Mouse (Mus musculus) A20 (cell line): ENCODE measurements around the gene Palld.

ENCODE experiments used
- DNase-seq: peaks from one replicate; pipeline ENCODE4 v3.0.0-alpha.2; 2011; ENCODE audit warnings: low read depth, low spot score

Palld gene

DNA sequence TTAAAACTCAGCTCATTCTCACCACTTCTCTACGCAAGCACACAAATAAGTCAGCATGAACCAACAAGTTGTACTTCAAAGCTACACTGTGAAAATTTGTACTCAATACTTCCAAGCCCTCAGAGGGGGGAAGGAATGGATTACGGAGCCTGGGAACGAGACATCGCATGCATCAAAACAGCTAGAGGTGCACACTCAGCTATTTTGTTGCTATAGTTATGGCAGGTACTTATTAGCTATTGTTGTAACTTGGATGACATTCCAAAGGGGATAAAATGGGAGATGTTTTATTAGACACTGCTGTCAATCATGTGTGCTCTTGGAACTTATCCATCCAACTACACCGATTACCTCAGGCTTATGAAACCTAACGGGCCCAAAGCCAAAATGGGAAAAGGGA lies 171.8 kb downstream of the Palld start:
- no peak for DNase-seq

DNA sequence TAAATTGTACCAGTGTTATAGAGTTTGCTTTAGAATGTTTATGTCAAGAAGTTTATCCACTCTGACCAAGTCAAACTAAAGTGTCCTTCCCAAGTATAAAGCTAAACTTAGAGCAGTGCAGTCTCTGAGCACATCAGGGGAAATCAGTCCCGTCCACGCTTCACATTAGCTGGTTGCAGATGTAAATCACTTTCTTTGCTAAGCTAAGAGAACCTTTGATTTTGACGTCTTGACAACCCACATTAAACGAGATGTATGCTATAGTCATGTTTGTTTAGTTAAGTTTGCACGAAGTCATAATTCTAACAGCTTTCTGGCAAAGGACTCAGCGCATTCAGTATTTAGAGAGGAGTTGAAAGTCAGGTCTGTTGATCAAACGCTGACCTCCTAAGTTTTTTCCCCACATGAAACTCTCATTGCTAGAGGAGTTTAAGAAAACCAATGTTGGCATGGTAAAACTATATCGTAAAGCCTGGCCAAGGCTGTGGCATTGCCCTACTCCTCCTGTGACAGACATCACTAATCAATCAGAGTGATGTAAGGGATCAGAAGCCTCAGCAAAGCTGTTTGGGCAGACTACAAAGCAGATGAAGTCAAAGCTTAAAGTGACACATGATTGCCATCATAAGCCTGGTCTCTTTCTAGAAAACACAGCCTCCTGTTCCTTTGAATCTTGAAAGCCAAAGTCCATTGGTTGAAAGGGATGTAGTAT lies 177.0 kb downstream of the Palld start:
- DNase-seq, result no peak

GRCm38 (mm10) chr8:61722226-61722625 lies 180.3 kb downstream of the Palld start:
- no peak for DNase-seq

DNA sequence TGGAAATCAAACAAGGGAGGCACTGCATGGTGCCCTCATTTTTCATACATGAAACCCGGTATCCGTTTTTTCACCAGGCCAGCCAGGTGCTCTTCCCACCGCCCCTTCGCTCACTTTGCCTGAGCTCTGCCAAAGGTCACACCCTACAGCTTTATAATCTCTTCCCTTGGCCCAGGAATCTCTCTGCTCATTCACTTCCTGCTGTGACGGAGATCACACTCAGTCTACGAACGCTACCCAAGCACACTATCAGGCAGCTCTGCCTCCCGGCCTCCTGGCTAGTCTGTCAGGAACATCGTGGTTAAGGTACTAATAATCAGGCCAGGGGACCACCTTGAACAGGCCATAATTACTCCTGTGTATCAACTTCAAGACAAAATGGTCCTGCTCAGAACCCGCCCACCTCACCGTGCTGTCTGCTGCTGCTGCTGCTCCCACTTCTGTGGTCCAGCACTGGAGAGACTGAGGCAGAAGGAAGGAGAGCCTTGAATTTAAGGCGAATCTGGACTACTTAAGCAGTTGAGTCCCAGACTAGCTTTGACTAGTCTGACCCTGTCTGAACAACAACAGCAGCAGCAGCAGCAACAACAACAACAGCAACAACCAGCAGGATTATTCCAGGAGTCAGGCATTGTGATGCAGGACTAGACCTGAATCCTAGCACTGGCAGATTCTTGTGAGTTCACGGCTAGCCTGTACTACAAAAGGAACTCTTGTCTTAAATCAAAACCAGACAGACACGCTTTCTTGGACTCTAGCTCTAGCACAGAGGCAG lies 187.0 kb downstream of the Palld start:
- DNase-seq, result no peak

- no peak for DNase-seq
These were observed 188.1 kb downstream of the Palld start for GRCm38 (mm10) chr8:61714293-61714831.

DNA sequence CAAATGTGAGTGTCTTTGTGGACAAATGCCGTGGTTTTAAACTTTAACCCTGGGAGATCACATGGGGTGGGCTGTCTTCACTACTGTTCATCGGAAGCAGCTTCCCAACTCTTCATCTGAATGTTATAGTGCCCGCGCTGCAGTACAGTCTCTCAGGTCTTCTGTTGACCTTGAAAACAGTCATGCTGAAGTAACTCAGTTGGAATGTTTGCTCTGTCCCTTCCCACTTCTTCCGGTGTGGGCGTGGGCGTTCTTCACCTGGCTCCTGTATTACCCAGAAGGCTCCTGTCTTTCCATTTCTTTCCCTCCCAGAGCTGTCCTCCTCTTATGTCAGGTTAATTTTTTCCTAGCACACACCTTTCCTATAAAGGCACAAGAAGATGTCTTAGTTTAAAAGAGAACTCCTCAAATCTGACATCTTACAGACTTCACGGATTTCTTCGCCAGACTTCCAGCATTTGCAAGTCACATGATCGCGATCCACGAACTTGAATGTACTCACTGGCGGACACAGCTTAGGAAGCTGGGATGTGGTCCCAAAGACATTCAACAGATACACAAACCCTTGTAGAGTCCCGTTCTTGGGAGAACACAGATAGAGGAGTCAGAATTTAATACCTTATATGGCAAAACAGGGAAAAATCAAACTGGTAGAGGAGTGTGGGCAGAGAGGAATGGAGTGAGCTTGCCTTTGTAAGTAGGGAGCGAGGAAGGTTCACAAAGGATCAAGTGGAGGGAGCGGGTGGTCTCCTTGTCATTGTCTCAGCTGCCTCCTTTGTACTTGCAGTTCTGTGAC lies 189.1 kb downstream of the Palld start:
- no peak for DNase-seq

GRCm38 (mm10) chr8:61712426-61712825 lies 190.1 kb downstream of the Palld start:
- DNase-seq, result no peak

DNA sequence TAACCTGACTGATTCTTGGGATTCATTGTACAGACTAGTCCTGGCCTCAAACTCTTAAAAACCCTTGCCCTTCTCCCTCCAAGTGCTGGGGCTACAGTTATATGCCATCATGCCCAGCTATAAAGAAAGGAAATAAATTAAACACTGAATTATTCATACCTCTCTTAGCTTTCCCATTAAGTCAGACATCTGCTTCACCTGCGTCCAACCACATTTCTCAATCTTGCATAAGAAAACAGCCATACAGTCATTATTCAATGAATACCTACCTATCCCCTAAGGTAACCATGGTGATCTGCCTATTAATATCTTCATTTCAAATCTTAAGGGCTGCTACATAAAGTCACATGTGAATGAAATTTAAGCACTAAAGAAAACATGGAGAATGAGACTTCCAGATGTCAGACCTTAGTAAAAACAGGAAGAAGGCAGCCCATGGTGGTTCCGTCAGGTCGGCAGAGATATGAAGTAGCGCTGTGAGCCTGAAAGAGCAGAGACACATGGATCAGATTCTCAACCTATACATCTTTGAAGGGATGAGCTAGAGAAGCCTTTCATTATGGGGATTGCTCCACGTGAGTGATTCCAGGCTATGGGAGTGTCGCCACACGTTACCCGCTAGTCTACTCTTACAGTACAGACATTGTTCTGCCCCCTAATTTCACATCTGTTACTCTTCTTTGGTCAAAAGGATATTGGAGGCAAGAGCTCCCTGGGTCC lies 193.7 kb downstream of the Palld start:
- DNase-seq, result no peak

DNA sequence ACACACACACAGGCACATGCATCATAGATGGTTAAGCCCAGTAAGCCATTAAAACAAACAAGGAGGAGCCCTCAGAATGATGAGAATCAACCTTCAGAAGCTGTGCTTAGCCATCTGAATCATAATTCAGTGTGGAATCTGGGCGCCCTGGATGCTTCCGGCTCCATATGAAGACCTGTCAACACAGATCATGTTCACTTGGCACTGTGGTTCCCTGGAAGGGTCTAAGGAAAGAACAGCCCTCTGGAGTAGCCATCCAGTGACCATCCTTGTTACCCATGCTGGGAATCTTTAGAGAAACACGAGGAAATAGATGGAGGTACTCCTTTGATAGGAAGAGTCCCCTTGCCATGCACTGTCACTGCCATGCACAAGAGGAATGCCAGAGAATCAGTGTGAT lies 197.0 kb downstream of the Palld start:
- DNase-seq, result no peak

DNA sequence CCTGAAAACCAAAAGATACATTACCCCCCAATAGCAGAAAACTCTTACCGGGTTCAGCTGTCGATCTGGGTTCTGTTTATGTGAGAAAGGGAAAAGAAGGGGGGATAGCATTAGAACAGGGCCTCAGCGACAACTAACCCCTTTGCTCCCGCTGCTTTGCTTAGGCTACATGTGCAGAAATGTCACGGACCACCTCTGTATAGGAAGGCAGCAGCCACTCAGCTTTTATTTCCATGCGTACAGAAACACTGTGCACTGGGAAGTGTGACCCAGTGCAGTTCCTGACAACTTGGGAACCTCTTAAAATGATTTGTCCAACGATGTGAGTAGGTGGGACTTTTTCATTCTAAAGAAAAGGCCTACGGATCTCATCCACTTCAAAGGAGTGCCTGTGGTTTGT lies 200.4 kb downstream of the Palld start:
- no peak for DNase-seq

GRCm38 (mm10) chr8:61700932-61701681 lies 201.4 kb downstream of the Palld start:
- no peak for DNase-seq

- DNase-seq, result peak; percentile 47
These were observed 202.2 kb downstream of the Palld start for GRCm38 (mm10) chr8:61700298-61700697.

DNA sequence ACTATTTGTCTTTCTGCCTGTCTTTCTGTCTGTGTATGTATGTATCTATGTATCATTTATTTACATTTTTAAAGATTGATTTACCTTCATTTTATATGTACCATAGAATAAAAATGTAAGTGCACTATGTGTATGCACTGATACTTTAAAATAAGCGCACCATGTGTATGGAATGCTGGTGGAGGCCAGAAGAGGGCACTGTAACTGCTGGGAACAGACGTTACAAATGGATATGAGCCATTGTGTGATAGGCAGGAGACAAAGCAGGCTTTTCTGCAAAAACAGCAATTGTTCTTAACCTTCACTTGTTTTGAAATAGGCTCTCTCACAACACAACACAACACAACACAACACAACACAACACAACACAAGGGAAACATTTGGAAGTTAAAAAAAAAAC lies 203.5 kb downstream of the Palld start:
- peak; percentile 20 for DNase-seq

DNA sequence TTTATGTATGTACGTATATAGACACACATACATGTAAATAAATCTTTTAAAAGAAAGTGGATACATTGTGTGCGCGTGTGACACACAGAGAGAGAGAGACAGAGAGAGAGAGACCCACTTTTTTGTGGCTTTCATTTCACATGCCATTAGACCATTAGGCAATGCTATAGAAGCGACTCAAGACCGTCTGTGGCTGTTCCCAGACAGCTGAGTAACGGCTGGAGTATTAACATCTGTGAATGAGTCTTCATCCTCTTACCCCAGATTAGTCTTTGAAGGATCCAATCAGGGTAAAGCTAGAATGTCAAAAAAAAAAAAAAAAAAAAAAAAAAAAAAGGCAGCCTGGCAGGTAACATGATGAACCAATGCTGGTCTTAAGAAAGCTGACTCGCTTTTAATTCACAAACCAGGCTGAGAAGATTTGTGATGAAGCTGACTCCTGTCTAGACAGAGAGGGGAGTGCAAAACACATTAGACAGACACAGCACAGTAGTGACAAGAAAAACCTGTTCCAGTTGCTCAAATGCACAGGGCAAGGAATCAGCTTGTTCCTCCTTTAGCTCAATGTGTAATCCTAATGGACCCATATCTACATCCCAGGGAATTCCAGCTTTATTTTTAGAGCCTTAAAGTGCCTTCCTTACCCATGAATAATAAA lies 204.6 kb downstream of the Palld start:
- no peak for DNase-seq

GRCm38 (mm10) chr8:61696846-61697455 lies 205.5 kb downstream of the Palld start:
- DNase-seq, result no peak

- no peak for DNase-seq
These were observed 207.1 kb downstream of the Palld start for GRCm38 (mm10) chr8:61695416-61695815.

DNA sequence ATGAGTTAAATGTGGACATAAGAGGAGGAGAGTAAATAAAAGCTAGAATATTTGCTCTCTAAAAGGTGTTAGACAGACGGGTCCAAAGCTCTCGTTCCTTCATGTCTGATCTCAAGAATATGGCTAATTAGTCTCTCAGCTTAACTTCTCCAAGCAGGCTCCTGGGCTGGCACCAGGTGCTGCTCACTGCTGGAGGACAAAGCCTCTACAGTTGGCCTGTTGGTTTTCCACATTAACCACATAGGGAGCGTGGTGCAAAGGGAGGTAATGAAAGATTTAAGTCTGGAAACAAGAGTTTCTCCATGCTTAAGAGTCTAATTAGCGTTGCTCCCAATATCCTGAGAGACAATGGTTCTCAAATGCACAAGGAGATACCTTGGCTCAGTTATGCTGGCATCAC lies 209.6 kb downstream of the Palld start:
- DNase-seq, result no peak

GRCm38 (mm10) chr8:61692129-61692528 lies 210.4 kb downstream of the Palld start:
- DNase-seq, result no peak

- no peak for DNase-seq
These were observed 211.1 kb downstream of the Palld start for GRCm38 (mm10) chr8:61691391-61691790.

GRCm38 (mm10) chr8:61687071-61687470 lies 215.4 kb downstream of the Palld start:
- no peak for DNase-seq
